Mouse (Mus musculus) G1E (cell line): ENCODE results near the gene Ddx24.

Experiments used
- CTCF ChIP-seq: IDR thresholded peaks from 2 replicates; pipeline ENCODE4 v1.5.1; 2012; ENCODE audit warnings: low read depth, low read length, inconsistent platforms, mixed read lengths
- GATA1 ChIP-seq: IDR thresholded peaks from 2 replicates; pipeline ENCODE4 v1.6.1; 2012; ENCODE audit warnings: borderline replicate concordance, low read length, inconsistent platforms, mixed read lengths
- POLR2AphosphoS5 ChIP-seq: IDR thresholded peaks from 2 replicates; pipeline ENCODE4 v1.6.1; 2012; ENCODE audit warnings: low read depth, low read length, inconsistent platforms; ENCODE audit not compliant: insufficient replicate concordance
- TAL1 ChIP-seq: conservative IDR thresholded peaks from 2 replicates; pipeline ENCODE4 v1.6.1; 2012; ENCODE audit warnings: low read depth, low read length, inconsistent platforms, mixed read lengths

DNA sequence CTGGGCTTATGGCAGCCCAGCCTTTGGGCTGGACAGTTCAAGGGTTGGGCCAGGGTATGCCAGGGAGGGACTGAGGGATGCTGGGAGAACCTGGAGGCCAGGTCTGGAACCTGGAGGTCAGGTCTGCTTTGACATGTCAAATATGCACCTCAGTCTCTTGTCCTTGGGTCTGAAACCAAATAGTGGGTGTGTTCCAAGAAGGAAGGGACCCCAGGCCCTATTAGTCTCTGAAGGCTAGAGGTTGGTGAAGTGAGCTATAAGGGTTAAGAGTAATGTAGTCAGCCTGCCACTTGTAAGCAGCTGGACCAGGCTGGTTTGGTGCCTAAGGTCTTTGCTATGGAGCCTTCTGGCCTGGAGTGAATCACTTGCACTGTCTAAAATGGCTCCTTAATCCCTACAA lies 9.2 kb upstream of the Ddx24 start:
- TF ChIP-seq CTCF (no peak), GATA1 (no peak), TAL1 (no peak), POLR2AphosphoS5 (no peak)
